Mouse (Mus musculus): Measurements from ENCODE around the gene Gm10842.

GRCm38 (mm10) chr11:105152017-105152300, 5.3 kb downstream of the Gm10842 start:
- TF ChIP-seq CTCF (IDR thresholded peaks at IDR 0.05; ENCODE audit: low read depth): no peak
- TF ChIP-seq EP300 (optimal IDR thresholded peaks at IDR 0.05): no peak

Data from stomach, postnatal 0 days (tissue).